Mouse (Mus musculus) kidney, embryonic 15.5 days (tissue): ENCODE results near the gene Ccdc106. TPM values are rescaled to one million over a fixed set of nuclear protein-coding genes. Genes with fewer than 3 reads are reported as not detected.
A peak's percentile ranks its signal among the peaks of the same experiment; 100 is the strongest.
"Not testable (repeated sequence)": the region's sequence is repeated elsewhere in the genome, so short reads cannot be mapped to it uniquely, and the experiment has no call there.

Experiments
- ATAC-seq: fragments of 200-750 bp; cut with Nextera tagmentation; replicated peaks from 2 replicates; pipeline ENCODE4 v1.8.0; 2017; ENCODE audit warnings: moderate TSS enrichment; ENCODE audit not compliant: low FRiP score
- H3K27ac ChIP-seq: fragments of 300-500 bp; sonication (generic); 2 replicates; pipeline ENCODE4 v1.5.1; 2015; ENCODE audit warnings: mild to moderate bottlenecking, inconsistent platforms
- H3K27me3 ChIP-seq: fragments of 300-500 bp; sonication (generic); 2 replicates; pipeline ENCODE4 v1.6.1; 2015; ENCODE audit warnings: inconsistent platforms
- H3K36me3 ChIP-seq: fragments of 300-500 bp; sonication (generic); 2 replicates; pipeline ENCODE4 v1.6.1; 2015; ENCODE audit warnings: inconsistent platforms
- H3K4me1 ChIP-seq: fragments of 300-500 bp; sonication (generic); 2 replicates; pipeline ENCODE4 v1.6.1; 2015; ENCODE audit warnings: inconsistent platforms
- H3K4me2 ChIP-seq: fragments of 300-500 bp; sonication (generic); 2 replicates; pipeline ENCODE4 v1.6.1; 2015; ENCODE audit warnings: moderate library complexity, mild to moderate bottlenecking, inconsistent platforms
- H3K4me3 ChIP-seq: fragments of 300-500 bp; sonication (generic); replicated peaks from 2 replicates; pipeline ENCODE4 v1.5.1; 2015; ENCODE audit warnings: mild to moderate bottlenecking, inconsistent platforms
- H3K9ac ChIP-seq: fragments of 300-500 bp; sonication (generic); 2 replicates; pipeline ENCODE4 v1.6.1; 2015; ENCODE audit warnings: mild to moderate bottlenecking, inconsistent platforms
- H3K9me3 ChIP-seq: fragments of 300-500 bp; sonication (generic); replicated peaks from 2 replicates; pipeline ENCODE4 v1.6.1; 2016; ENCODE audit warnings: inconsistent platforms
- WGBS: fragments of 180-500 bp; shearing (Covaris S2); methylation state at CpG from one replicate; pipeline ENCODE4 v1.1.7; 2015; ENCODE audit warnings: mixed read lengths; 5-methylcytosine and 5-hydroxymethylcytosine counted together
- polyA plus RNA-seq: library from polyadenylated mRNA; unstranded; fragments of >200 nt; fragmentation: Nextera tagmentation; extraction: Ambion mirVana; gene quantifications from 2 replicates; pipeline ENCODE4 v1.2.1, GENCODE M21; 2015

Gene Ccdc106
- polyA plus RNA-seq, 1 experiment from 2014 or later: 27.0 TPM

- no peak for ATAC-seq
- H3K27ac ChIP-seq: no peak overlapping the region
- WGBS: 96% methylated on average over 5 of the region's 5 CpGs
- peaks cover 92% of the 10 kb centered on the region for H3K36me3 ChIP-seq
- no peak overlapping the region for H3K4me2 ChIP-seq
- H3K9me3 ChIP-seq: no peaks in the 10 kb centered on the region
- H3K27me3 ChIP-seq: no peaks in the 10 kb centered on the region
- H3K9ac ChIP-seq: no peak overlapping the region
- H3K4me1 ChIP-seq: no peaks in the 10 kb centered on the region
- no peak overlapping the region for H3K4me3 ChIP-seq
These were observed 54.6 kb downstream of the Ccdc106 start for GRCm38 (mm10) chr7:5074984-5075383.

GRCm38 (mm10) chr7:5076931-5077330 lies 56.6 kb downstream of the Ccdc106 start:
- 82% methylated on average over 2 of the region's 2 CpGs for WGBS
- no peak overlapping the region for H3K27ac ChIP-seq
- H3K9me3 ChIP-seq: no peaks in the 10 kb centered on the region
- no peak for ATAC-seq
- H3K9ac ChIP-seq: no peak overlapping the region
- no peak overlapping the region for H3K4me2 ChIP-seq
- H3K4me1 ChIP-seq: peaks cover 13% of the 10 kb centered on the region
- H3K4me3 ChIP-seq: no peak overlapping the region
- no peaks in the 10 kb centered on the region for H3K27me3 ChIP-seq
- H3K36me3 ChIP-seq: peaks cover 74% of the 10 kb centered on the region

- Histone ChIP-seq H3K4me1 (peaks cover 24% of the 10 kb centered on the region), H3K9ac (peak overlapping the region; percentile 98; the same call in 1 of the 2 replicates), H3K36me3 (peaks cover 68% of the 10 kb centered on the region), H3K4me2 (peak overlapping the region; percentile 76), H3K4me3 (peak overlapping the region; percentile 99), H3K27ac (peak overlapping the region; percentile 96)
- not testable (repeated sequence) for H3K27me3 ChIP-seq, H3K9me3 ChIP-seq
- peak; percentile 28 for ATAC-seq
- WGBS: 42% methylated on average over 9 of the region's 13 CpGs
These were observed 59.1 kb downstream of the Ccdc106 start for GRCm38 (mm10) chr7:5079365-5080009.

GRCm38 (mm10) chr7:5080010-5080751 lies 59.8 kb downstream of the Ccdc106 start, which contains the start of gene Epn1:
Gene Epn1 (plus strand): TSS chr7:5080235.
- Histone ChIP-seq H3K4me1 (peaks cover 24% of the 10 kb centered on the region), H3K4me3 (peak within 1 kb of the TSS; percentile 99), H3K27ac (peak within 1 kb of the TSS; percentile 96), H3K27me3 (no peaks in the 10 kb centered on the region), H3K9ac (peak within 1 kb of the TSS; percentile 98), H3K4me2 (peak within 1 kb of the TSS; percentile 76), H3K36me3 (peaks cover 68% of the 10 kb centered on the region), H3K9me3 (no peaks in the 10 kb centered on the region)
- peak; percentile 97 for ATAC-seq
- under 1% methylated on average over 78 of the region's 81 CpGs for WGBS

GRCm38 (mm10) chr7:5080815-5081214 lies 60.5 kb downstream of the Ccdc106 start:
- 16% methylated on average over 6 of the region's 6 CpGs for WGBS
- no peaks in the 10 kb centered on the region for H3K9me3 ChIP-seq

GRCm38 (mm10) chr7:5081241-5081640 lies 60.9 kb downstream of the Ccdc106 start:
- no peaks in the 10 kb centered on the region for H3K27me3 ChIP-seq
- H3K4me3 ChIP-seq: peak overlapping the region; percentile 99
- H3K4me2 ChIP-seq: peak overlapping the region; percentile 76
- no peak for ATAC-seq
- H3K36me3 ChIP-seq: peaks cover 70% of the 10 kb centered on the region
- WGBS: 67% methylated on average over 6 of the region's 6 CpGs
- peaks cover 24% of the 10 kb centered on the region for H3K4me1 ChIP-seq
- H3K9me3 ChIP-seq: no peaks in the 10 kb centered on the region
- 0 out of 2 replicates have a peak overlapping the region, but pooled peaks have one; percentile 96 for H3K27ac ChIP-seq
- H3K9ac ChIP-seq: peak overlapping the region; percentile 98

More at GRCm38 (mm10) chr7:5080815-5081214, 60.5 kb downstream of the Ccdc106 start:
- peak overlapping the region; percentile 99 for H3K4me3 ChIP-seq
- H3K36me3 ChIP-seq: peaks cover 69% of the 10 kb centered on the region
- H3K9ac ChIP-seq: peak overlapping the region; percentile 98
- H3K27ac ChIP-seq: peak overlapping the region; percentile 96
- peaks cover 24% of the 10 kb centered on the region for H3K4me1 ChIP-seq
- H3K4me2 ChIP-seq: peak overlapping the region; percentile 76
- ATAC-seq: no peak
- H3K27me3 ChIP-seq: no peaks in the 10 kb centered on the region

GRCm38 (mm10) chr7:5081939-5082338 lies 61.6 kb downstream of the Ccdc106 start:
- no peaks in the 10 kb centered on the region for H3K27me3 ChIP-seq
- H3K36me3 ChIP-seq: peaks cover 67% of the 10 kb centered on the region
- ATAC-seq: no peak
- H3K9ac ChIP-seq: no peak overlapping the region
- H3K4me3 ChIP-seq: no peak overlapping the region
- no peak overlapping the region for H3K27ac ChIP-seq
- H3K9me3 ChIP-seq: no peaks in the 10 kb centered on the region
- H3K4me1 ChIP-seq: peaks cover 26% of the 10 kb centered on the region
- peak overlapping the region; percentile 76; the same call in 1 of the 2 replicates for H3K4me2 ChIP-seq
- WGBS: 96% methylated on average over 2 of the region's 2 CpGs

GRCm38 (mm10) chr7:5083325-5084105 lies 63.2 kb downstream of the Ccdc106 start:
- H3K9ac ChIP-seq: no peak overlapping the region

GRCm38 (mm10) chr7:5085512-5085911 lies 65.2 kb downstream of the Ccdc106 start:
- 94% methylated on average over 1 of the region's 1 CpGs for WGBS

More at GRCm38 (mm10) chr7:5083325-5084105, 63.2 kb downstream of the Ccdc106 start:
- Histone ChIP-seq H3K4me2 (no peak overlapping the region), H3K36me3 (peaks cover 61% of the 10 kb centered on the region), H3K4me3 (no peak overlapping the region), H3K9me3 (no peaks in the 10 kb centered on the region), H3K27me3 (no peaks in the 10 kb centered on the region), H3K4me1 (peaks cover 30% of the 10 kb centered on the region), H3K27ac (no peak overlapping the region)
- no peak for ATAC-seq
- 88% methylated on average over 18 of the region's 18 CpGs for WGBS

GRCm38 (mm10) chr7:5086921-5087440 lies 66.6 kb downstream of the Ccdc106 start:
- H3K4me3 ChIP-seq: no peak overlapping the region
- H3K4me1 ChIP-seq: peaks cover 16% of the 10 kb centered on the region
- no peaks in the 10 kb centered on the region for H3K9me3 ChIP-seq
- H3K36me3 ChIP-seq: peaks cover 83% of the 10 kb centered on the region
- H3K9ac ChIP-seq: no peak overlapping the region
- no peak overlapping the region for H3K4me2 ChIP-seq
- H3K27me3 ChIP-seq: no peaks in the 10 kb centered on the region
- no peak overlapping the region for H3K27ac ChIP-seq
- WGBS: 40% methylated on average over 5 of the region's 5 CpGs
- ATAC-seq: no peak

More at GRCm38 (mm10) chr7:5085512-5085911, 65.2 kb downstream of the Ccdc106 start:
- H3K4me3 ChIP-seq: no peak overlapping the region
- H3K4me2 ChIP-seq: no peak overlapping the region
- H3K36me3 ChIP-seq: peaks cover 70% of the 10 kb centered on the region
- H3K4me1 ChIP-seq: peaks cover 30% of the 10 kb centered on the region
- no peak overlapping the region for H3K27ac ChIP-seq
- H3K9me3 ChIP-seq: no peaks in the 10 kb centered on the region
- H3K9ac ChIP-seq: no peak overlapping the region
- H3K27me3 ChIP-seq: no peaks in the 10 kb centered on the region
- no peak for ATAC-seq

- WGBS: 83% methylated on average over 4 of the region's 4 CpGs
- Histone ChIP-seq H3K9ac (no peak overlapping the region), H3K36me3 (peaks cover 89% of the 10 kb centered on the region), H3K4me2 (no peak overlapping the region), H3K27ac (no peak overlapping the region), H3K4me1 (peaks cover 14% of the 10 kb centered on the region; the same call in 1 of the 2 replicates), H3K9me3 (no peaks in the 10 kb centered on the region), H3K4me3 (no peak overlapping the region), H3K27me3 (no peaks in the 10 kb centered on the region)
- ATAC-seq: no peak
These were observed 67.5 kb downstream of the Ccdc106 start for GRCm38 (mm10) chr7:5087886-5088285.
